Mouse (Mus musculus): Measurements from ENCODE around the gene Il12rb2.

The Il12rb2 gene

DNA sequence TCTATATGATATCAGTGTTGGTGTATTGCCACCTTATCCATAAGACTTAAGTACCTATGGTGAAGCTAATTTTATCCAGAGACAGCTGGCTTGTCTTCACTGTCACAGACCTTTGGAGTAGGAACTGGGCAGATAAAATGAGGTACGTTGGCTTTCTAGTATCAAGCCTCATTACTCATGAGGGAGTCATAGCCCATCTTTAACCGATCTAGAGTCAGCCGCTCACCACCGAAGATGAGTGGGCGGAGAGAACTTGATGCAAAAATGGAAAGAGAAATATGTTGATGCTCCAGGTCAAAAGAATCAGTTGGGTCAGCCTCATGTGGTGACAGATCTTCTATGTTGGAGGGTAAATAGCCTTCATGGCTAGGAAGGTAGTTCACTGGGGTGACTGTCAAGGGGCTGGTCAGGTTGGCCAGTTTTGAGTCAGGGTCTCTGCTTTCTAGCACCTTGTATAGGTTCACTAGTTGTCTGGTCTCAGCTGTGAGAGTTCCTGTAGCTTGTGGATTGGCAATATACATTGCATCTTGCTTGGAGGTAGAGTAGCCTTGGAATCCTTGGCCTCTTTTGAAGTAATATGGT is 83.9 kb downstream of the Il12rb2 start:
- DNase-seq, result no peak

DNA sequence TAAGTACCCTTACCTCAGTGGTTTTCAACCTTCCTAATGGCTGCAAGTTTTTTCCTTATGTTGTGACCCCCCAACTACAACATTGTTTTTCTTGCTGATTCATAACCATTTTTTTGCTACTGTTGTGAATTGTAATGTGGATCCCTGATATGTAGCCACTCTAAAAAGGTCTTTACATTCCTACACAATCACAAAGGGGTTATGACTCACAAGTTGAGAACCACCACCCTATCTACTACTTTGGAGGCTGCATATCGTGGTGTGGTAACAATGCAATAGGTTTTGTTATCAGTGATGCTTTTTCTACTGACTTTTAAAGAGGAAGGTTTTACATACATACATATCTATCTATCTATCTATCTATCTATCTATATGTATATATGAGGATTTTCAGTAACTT is 93.1 kb downstream of the Il12rb2 start:
- DNase-seq, result no peak

DNA sequence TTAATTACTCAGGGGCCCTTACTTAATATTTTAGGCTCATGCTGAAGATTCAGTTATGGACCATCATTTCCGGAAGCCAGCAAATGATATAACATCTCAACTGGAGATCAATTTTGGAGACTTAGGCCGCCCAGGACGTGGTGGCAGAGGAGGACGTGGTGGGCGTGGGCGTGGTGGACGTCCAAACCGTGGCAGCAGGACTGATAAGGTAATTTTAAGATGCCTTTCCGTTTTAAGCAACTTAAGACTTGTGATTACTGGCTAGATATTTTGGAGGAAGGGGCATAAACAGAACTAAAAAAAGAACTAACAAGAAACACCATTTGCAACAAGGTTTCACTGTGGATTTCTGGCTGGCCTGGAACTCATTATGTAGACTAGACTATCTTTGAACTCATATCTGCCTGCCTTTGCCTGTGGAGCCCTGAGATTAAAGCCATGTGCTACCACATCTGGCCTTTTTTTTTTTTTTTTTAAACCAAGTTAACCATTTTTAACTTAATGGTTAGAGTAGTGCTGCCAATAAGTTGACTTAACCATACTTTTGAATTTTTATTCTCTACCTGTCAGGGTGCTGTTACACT is 94.3 kb downstream of the Il12rb2 start:
- DNase-seq, result no peak

DNA sequence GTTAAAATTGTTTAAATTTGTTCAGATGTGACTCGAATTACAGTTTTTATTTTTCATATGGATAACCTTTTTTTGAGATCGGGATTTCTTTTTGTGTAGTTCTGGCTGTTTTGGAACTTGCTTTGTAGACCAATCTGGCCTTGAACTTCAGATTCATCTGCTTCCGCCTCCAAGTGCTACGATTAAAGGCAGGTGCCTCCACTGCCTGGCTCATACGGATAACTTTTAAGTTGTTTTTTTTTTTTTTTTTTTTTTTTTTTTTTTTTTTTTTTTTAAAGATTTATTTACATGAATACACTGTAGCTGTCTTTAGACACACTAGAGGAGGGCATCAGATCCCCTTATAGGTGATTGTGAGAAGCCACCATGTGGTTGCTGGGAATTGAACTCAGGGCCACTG is 98.0 kb downstream of the Il12rb2 start:
- DNase-seq, result no peak

DNA sequence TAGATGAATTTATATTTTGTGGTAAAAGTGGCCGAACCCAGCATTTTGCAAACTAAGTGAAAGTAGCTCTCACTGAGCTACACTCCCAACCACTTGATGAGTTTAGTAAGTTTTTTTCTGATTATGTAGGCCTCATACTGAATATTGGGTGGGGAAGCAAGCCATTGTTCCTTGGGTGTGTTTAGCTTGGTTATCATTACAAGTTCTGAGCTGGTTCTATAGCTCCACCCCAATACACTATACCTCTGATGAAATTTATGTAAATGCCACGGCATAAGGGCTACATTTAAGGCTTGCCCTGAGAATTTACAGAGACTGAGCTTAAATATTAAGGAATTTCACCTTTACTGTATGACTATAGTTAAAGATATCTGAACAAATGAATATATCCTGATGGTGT is 106.5 kb downstream of the Il12rb2 start:
- DNase-seq, result no peak

DNA sequence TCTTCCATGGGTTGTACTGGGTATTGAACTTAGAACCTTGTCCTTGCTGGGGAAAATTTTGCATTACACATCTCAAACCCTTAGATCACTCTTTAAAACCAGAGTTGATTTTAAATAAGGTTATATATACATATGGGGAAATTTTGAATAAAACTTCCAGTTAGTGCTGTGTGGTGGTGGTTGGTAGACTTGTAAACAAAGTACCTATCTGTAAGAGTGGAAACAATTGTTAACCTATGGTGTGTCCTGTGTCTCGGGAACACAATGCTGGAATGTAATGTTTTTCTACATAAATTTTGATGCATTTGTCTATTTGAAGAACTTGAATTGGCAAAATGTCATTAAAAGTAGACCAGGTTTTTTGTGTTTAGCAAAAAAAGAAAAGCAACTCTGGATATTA is 107.0 kb downstream of the Il12rb2 start:
- DNase-seq, result no peak

- no peak for DNase-seq
Measured at GRCm38 (mm10) chr6:67268245-67268612, 107.8 kb downstream of the Il12rb2 start.

- peak; percentile 47 for DNase-seq
Measured at GRCm38 (mm10) chr6:67267408-67268244, 108.4 kb downstream of the Il12rb2 start.

DNA sequence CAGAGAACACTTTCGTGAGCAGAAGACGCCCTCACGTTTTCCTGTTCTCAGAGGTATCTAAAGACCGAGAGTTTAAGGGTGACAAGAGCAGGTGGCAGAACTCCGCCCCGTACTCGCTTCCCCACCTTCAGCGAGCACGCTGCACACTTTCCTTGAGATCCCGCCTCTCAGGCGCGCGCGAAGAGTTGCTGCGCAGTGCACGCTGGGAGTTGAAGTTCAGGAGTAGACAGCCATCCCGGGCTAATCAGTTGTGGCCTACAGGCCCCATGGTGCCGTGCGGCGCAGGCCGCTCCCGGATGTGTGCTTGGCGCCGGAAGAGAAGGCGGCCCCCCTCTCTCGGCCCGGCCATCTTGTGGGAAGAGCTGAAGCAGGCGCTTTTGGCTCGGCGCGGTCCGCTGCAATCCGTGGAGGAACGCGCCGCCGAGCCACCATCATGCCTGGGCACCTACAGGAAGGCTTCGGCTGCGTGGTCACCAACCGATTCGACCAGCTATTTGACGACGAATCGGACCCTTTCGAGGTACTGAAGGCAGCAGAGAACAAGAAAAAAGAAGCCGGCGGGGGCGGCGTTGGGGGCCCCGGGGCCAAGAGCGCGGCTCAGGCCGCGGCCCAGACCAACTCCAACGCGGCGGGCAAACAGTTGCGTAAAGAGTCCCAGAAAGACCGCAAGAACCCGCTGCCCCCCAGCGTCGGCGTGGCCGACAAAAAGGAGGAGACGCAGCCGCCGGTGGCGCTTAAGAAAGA is 109.2 kb downstream of the Il12rb2 start:
- DNase-seq, result peak; percentile 99

DNA sequence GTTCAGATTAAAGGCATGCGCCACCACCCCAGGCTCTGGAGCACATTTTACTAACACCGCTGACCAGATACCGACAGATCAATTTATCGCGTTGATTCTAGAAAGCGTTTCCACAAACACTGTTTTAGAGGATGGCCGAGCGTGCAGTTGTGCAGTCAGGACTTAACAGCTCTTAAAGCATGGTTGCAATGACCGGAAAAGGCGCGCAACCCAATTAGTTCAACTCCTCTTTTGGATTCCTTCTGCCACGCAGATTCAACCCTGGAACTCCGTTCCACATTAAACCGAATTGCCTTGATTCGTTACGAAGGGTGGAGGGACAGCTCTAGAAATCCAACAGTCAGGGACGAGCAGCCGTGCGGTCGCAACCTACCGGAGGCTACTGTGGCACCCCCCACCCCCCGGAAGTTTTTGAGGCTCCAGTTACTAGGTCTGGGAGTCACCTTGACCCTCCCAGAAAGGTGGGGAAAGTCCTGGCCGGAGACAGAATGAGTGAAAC is 109.8 kb downstream of the Il12rb2 start:
- peak; percentile 23 for DNase-seq

DNA sequence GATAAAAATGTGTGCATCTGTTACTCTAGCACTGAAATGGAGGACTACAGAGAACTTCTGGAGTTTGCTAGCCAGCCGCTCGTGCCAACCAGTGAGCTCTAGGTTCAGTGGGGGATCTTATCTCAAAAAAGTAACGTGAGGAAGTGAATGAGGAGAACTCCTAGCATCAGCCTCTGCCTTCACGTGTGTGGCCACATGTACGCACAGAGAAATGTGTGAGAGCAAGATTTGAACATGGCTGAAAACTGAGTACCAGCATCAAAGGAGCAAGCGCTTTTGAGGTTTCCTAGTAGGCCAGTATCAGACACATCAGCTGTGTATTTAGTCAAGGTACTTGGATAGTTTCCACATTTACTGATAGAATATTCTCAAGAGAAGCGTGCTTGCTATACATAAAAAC is 111.1 kb downstream of the Il12rb2 start:
- DNase-seq, result no peak

DNA sequence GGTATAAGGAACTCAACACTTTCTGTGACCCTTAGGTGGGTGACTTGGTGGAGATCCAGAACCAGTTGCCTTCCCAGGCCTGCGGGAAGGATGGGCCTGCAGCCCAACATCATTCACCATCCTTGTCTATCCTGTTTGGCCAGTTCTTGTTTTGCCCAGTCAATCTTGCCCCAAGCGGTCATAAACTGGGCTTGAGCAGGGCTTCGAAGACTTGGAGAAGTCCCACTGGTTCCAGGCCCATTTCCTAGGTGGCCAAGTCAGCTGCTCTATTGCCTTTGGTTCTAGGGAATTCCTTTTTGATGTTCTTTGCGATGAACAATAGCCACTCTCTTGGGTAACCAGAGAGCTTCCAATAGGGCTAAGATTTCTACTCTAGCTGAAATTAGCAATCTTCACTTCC is 124.9 kb downstream of the Il12rb2 start:
- no peak for DNase-seq

DNA sequence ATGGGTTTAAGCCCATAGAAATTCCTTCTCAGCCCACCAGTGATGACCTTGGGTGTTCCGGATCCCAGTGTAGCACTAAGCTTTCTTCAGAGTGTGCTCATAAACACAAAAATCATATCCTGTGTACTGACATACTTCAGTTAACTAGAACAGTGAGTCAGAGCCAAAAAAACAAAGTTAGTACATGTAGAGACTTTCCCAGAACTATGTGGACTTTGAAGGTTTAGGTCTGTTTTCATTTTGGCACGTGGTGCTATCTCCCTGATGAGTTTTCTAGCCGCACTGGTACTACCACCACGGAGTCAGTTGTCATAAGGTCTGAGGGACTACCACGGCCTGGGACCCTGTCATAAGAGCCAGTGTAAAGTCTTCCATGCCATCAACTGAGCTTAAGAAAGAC is 131.5 kb downstream of the Il12rb2 start:
- no peak for DNase-seq

DNA sequence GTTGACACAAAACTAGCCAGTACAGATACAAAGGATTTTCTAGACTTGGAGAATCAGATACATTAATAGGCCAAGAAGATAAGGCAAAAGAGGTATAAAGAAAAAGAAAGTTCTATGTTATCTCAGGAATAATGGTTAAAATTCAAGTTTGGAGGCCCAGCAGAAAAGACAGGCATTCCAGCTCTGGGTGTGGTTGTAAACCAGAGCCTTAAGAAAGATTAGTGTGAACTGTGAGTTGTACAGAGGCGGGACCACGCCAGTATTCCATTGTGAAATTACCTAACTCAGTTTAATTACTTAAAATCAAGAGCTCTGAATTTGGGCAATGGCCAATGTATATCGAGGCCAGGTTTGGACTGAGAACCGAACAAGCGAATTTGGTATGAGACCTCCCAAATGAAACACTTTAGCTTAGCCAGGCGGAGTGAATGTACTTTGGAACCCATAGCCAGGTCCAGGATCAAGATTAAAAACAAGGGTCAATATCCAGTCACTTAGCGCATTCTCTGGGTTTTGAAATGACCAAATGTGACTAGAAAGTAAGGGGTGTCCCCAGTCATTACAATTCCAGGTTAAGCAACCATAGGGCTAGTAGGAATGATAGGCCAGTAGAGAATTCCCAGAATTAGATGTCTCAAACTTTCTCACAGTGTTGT is 132.1 kb downstream of the Il12rb2 start:
- no peak for DNase-seq
